Mouse (Mus musculus) left cerebral cortex, adult 18-20 months (tissue): Measurements from ENCODE around the gene Fthl17d. TPM values are rescaled to one million over a fixed set of nuclear protein-coding genes. Genes with fewer than 3 reads are reported as not detected.
"Not testable (repeated sequence)": the region's sequence is repeated elsewhere in the genome, so short reads cannot be mapped to it uniquely, and the experiment has no call there.

ENCODE experiments used
- DNase-seq, 2 experiments: peaks; one replicate each; pipeline ENCODE4 v3.0.0; 2021 to 2022; ENCODE audit warnings: low spot score in 2 of 2, mixed read lengths in 1 of 2
- long read RNA-seq, 2 experiments: library from polyadenylated mRNA; stranded (forward); transcript quantifications; one replicate each; pipeline ENCODE4 v2.0.0; 2021
- total RNA-seq, 2 experiments: library from RNA; stranded (reverse); gene quantifications; 2 replicates each; pipeline ENCODE4 v1.2.3; 2021

Gene Fthl17d
- not detected for total RNA-seq
- long read RNA-seq, experiment 1, result 0 reads
- long read RNA-seq, experiment 2, result 0 reads

DNA sequence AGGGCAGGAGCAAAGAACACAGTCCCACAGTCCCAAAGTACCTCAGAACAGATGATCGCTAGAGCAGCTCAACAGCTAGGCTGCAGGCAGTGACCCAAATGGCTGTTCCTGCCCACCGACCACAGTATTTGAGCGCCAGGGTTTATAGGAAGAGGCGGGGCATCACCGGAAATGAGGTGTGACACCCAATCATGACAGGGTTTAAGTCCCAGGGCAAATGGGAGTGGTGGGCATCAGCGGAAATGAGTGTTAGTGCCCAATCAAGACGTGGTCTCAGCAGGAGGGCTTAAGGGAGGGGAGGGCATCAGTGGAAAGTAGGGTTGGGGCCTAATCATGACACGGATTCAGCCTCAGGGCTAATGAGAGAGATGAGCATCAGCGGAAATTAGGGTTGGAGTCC lies at the start of gene Fthl17d:
Gene Fthl17d (minus strand): TSS at position 101 of the 400 bp plus-strand sequence.
- DNase-seq, result not testable (repeated sequence)

DNA sequence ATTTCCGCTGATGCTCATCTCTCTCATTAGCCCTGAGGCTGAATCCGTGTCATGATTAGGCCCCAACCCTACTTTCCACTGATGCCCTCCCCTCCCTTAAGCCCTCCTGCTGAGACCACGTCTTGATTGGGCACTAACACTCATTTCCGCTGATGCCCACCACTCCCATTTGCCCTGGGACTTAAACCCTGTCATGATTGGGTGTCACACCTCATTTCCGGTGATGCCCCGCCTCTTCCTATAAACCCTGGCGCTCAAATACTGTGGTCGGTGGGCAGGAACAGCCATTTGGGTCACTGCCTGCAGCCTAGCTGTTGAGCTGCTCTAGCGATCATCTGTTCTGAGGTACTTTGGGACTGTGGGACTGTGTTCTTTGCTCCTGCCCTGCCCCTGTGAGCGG lies 46.6 kb upstream of the Fthl17d start, which contains the start of gene Fthl17e:
Gene Fthl17e (plus strand): TSS at position 301 of the 400 bp plus-strand sequence.
- DNase-seq, result not testable (repeated sequence)

DNA sequence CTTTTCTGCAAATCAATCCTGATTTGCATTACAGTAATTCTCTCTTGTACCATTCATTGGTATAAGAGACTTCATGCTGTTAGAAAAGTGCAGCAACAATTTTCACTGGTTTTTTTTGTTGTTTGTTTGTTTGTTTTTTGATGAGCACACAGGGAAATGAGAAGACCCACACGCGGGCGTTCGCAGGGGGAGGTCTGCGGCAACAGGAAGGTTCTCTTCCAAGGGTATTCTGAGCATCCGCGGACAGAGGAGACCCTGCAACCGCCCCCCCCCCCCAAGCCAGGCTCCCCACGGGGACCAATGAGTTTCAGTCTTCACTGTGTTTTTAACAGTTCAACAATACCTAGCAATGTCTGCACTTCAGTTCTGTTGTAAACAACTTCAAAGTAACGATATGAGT lies 32.9 kb upstream of the Fthl17d start:
- no peak for DNase-seq

DNA sequence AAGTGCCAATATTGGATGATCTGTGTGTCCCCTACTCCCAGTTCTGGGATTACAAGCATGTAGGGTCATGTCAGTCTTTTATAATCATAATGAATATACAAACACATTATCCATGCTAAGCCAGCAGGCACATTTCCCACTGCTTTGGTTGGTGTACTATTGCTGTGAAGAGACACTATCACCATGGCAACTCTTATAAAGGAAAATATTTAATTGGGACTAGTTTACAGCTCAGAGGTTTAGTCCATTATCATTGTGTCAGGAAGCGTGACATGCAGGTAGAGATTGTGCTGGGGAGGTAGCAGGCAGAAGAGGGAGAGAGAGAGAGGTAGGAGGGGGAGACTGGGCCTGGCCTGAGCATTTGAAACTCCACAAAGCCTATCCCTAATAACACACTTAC lies 29.5 kb upstream of the Fthl17d start:
- DNase-seq, result no peak

DNA sequence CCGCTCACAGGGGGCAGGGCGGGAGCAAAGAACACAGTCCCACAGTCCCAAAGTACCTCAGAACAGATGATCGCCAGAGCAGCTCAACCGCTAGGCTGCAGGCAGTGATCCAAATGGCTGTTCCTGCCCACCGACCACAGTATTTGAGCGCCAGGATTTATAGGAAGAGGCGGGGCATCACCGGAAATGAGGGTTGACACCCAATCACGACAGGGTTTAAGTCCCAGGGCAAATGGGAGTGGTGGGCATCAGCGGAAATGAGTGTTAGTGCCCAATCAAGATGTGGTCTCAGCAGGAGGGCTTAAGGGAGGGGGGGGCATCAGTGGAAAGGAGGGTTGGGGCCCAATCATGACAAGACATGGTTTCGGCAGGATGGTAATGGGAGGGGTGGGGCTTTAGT lies 10.1 kb downstream of the Fthl17d start, which contains the start of gene Fthl17c:
Gene Fthl17c (minus strand): TSS at position 101 of the 400 bp plus-strand sequence.
- not testable (repeated sequence) for DNase-seq

DNA sequence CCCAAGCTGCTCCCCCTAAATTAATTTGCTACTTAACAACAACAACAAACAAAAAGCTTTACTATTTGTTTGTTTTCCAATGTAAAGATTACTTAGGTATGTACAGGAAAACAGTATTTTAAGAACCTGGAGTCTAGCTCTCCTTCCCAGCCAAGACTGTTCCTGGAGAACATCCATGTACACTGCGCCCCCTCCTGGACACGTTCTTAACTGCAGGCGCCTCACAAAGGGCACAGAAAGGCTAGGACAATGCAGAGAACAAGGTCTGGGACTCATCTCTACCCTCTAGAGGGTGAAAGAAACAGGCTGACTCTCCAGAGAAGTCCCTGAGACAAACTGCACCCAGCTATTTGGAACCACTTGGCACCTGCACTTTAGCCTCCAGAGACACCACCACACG lies 21.9 kb downstream of the Fthl17d start:
- DNase-seq, result peak in 1 of 2 experiments; percentile 3

DNA sequence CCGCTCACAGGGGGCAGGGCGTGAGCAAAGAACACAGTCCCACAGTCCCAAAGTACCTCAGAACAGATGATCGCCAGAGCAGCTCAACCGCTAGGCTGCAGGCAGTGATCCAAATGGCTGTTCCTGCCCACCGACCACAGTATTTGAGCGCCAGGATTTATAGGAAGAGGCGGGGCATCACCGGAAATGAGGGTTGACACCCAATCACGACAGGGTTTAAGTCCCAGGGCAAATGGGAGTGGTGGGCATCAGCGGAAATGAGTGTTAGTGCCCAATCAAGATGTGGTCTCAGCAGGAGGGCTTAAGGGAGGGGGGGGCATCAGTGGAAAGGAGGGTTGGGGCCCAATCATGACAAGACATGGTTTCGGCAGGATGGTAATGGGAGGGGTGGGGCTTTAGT lies 23.7 kb downstream of the Fthl17d start, which contains the start of gene Fthl17b:
Gene Fthl17b (minus strand): TSS at position 101 of the 400 bp plus-strand sequence.
- DNase-seq, result not testable (repeated sequence)

DNA sequence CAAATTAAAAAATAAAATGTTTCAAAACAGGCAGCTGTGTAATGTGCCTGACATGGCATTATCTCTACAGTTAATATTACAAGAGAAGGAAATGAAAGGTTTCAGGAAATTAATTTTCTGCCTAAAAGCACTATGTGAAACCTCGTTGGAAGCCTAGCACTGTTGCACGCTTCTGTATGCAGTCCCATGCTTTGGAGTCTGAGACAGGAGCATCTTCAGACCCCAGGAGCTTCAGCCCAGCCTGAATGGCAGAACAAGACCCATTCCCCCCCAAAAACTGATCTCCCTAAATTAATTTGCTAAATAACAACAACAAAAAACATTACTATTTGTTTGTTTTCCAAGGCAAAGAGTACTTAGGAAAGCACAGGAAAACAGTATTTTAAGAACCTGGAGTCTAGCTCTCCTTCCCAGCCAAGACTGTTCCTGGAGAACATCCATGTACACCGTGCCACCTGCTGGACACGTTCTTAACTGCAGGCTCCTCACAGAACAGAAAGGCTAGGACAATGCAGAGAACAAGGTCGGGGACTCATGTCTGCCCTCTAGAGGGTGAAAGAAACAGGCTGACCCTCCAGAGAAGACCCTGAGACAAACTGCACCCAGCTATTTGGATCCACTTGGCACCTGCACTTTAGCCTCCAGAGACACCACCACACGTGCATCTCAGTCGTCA lies 38.3 kb downstream of the Fthl17d start:
- peak; percentile 87 to 88 for DNase-seq

DNA sequence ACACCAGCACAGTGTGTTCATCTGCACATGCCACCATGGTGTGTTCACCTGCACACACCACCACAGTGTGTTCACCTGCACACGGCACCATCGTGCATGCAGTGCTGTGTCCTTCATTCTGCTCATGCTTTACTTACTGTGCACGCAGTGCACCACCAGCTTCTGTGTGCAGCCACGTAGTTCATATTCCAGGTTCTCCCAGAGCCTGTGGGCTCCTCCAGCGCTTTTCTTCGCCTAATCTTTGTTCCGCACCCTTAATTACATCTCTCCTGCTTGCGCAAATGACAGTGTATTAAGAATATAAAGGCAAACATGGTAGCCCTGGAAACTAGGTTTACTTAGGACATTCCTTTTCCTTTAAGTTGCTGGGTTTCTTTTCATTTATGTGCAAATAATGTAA lies 42.5 kb downstream of the Fthl17d start:
- DNase-seq, result no peak

Other genes with a start within 250 kb of the Fthl17d start
- gene Ssx9, start 238.3 kb downstream of the Fthl17d start, total RNA-seq, result not detected
- gene Ssxb5, start 183.1 kb downstream of the Fthl17d start, total RNA-seq, result not detected
- gene Gm6592, start 142.8 kb downstream of the Fthl17d start, total RNA-seq, result not detected
- not detected for gene Gm5751, start 112.5 kb downstream of the Fthl17d start, total RNA-seq
- 10 to 100 TPM; 32.4 to 35.7 TPM for gene B630019K06Rik, start 94.4 kb downstream of the Fthl17d start, total RNA-seq
- not detected for gene Fthl17b, start 23.8 kb downstream of the Fthl17d start, total RNA-seq
- not detected for gene Fthl17c, start 10.2 kb downstream of the Fthl17d start, total RNA-seq
- gene Fthl17e, start 46.7 kb upstream of the Fthl17d start, total RNA-seq, result not detected
- gene Fthl17f, start 76.3 kb upstream of the Fthl17d start, total RNA-seq, result not detected
- not detected for gene 4930402K13Rik, start 117.8 kb upstream of the Fthl17d start, total RNA-seq
- gene Lancl3, start 213.1 kb upstream of the Fthl17d start, total RNA-seq, result 1 to 10 TPM; 7.2 to 7.4 TPM